Mouse (Mus musculus) B cell, adult 62 days (primary cell): ENCODE data around the gene Mob2. TPM values are rescaled to one million over a fixed set of nuclear protein-coding genes. Genes with fewer than 3 reads are reported as not detected.

Experiments
- total RNA-seq: library from RNA; stranded (reverse); gene quantifications from 4 replicates; pipeline ENCODE4 v1.2.4, GENCODE M21; 2023

The Mob2 gene
- 33.3 to 45.7 TPM (median 40.9 TPM) in 4 replicates for total RNA-seq

GRCm38 (mm10) chr7:142060931-142061565 lies at the start of gene Mob2:
Gene Mob2, minus strand, starts transcription at chr7:142061065.

GRCm38 (mm10) chr7:142095183-142095931 lies 34.5 kb upstream of the Mob2 start, which contains the start of gene Dusp8:
Gene Dusp8, minus strand, starts transcription at chr7:142095843.

Other genes starting within 250 kb of the Mob2 start
- not detected in 4 replicates for gene Muc5b, start 222.0 kb downstream of the Mob2 start, total RNA-seq
- gene Tollip, start 142.6 kb downstream of the Mob2 start, total RNA-seq = 67.8 to 75.1 TPM (median 73.5 TPM) in 4 replicates
- not detected in 4 replicates for gene Brsk2, start 111.3 kb downstream of the Mob2 start, total RNA-seq
- gene Dusp8, start 34.8 kb upstream of the Mob2 start, total RNA-seq = 4.6 to 6.7 TPM (median 5.9 TPM) in 4 replicates
- not detected in 4 replicates for gene Gm45618, start 59.7 kb upstream of the Mob2 start, total RNA-seq
- gene Gm39115, start 75.0 kb upstream of the Mob2 start, total RNA-seq = not detected in 4 replicates
- gene Gm45337, start 83.5 kb upstream of the Mob2 start, total RNA-seq = not detected in 4 replicates
- not detected in 4 replicates for gene Gm29735, start 96.0 kb upstream of the Mob2 start, total RNA-seq
- gene Gm4553, start 104.7 kb upstream of the Mob2 start, total RNA-seq = not detected in 4 replicates
- not detected in 4 replicates for gene Krtap5-2, start 114.9 kb upstream of the Mob2 start, total RNA-seq
- not detected in 4 replicates for gene Gm10153, start 129.3 kb upstream of the Mob2 start, total RNA-seq
- not detected in 4 replicates for gene Krtap5-3, start 140.3 kb upstream of the Mob2 start, total RNA-seq
- not detected in 4 replicates for gene Gm7579, start 150.8 kb upstream of the Mob2 start, total RNA-seq
- not detected in 4 replicates for gene Krtap5-5, start 168.9 kb upstream of the Mob2 start, total RNA-seq
- not detected in 4 replicates for gene Gm40460, start 180.0 kb upstream of the Mob2 start, total RNA-seq
- gene Gm2431, start 197.3 kb upstream of the Mob2 start, total RNA-seq = not detected in 4 replicates
- not detected in 4 replicates for gene Gm4559, start 213.3 kb upstream of the Mob2 start, total RNA-seq
- not detected in 4 replicates for gene Krtap5-1, start 236.1 kb upstream of the Mob2 start, total RNA-seq
- gene Krtap5-4, start 242.5 kb upstream of the Mob2 start, total RNA-seq = not detected in 4 replicates